Mouse (Mus musculus) forebrain, postnatal 0 days (tissue): ENCODE data around the gene Copz1. TPM values are rescaled to one million over a fixed set of nuclear protein-coding genes. Genes with fewer than 3 reads are reported as not detected.

Source experiments
- ATAC-seq: fragments of 200-750 bp; cut with Nextera tagmentation; 2 replicates; pipeline ENCODE4 v1.8.0; 2017; ENCODE audit warnings: mild to moderate bottlenecking, moderate library complexity
- DNase-seq: peaks from one replicate; pipeline ENCODE4 v3.0.0-alpha.2; 2015
- H3K27ac ChIP-seq: fragments of 300-500 bp; sonication (generic); 2 replicates; pipeline ENCODE4 v1.5.1; 2014; ENCODE audit warnings: low read depth, mild to moderate bottlenecking, antibody characterized with exemption, low read length, moderate library complexity, mixed read lengths
- H3K27me3 ChIP-seq: fragments of 300-500 bp; sonication (generic); 2 replicates; pipeline ENCODE4 v1.6.1; 2014; ENCODE audit warnings: mild to moderate bottlenecking, low read length, mixed read lengths; ENCODE audit not compliant: insufficient read depth
- H3K36me3 ChIP-seq: fragments of 300-500 bp; sonication (generic); 2 replicates; pipeline ENCODE4 v1.6.1; 2014; ENCODE audit warnings: mild to moderate bottlenecking, moderate library complexity; ENCODE audit not compliant: insufficient read depth
- H3K4me1 ChIP-seq: fragments of 300-500 bp; sonication (generic); 2 replicates; pipeline ENCODE4 v1.6.1; 2014; ENCODE audit warnings: antibody characterized with exemption; ENCODE audit not compliant: insufficient read depth
- H3K4me2 ChIP-seq: fragments of 300-500 bp; sonication (generic); 2 replicates; pipeline ENCODE4 v1.6.1; 2014; ENCODE audit warnings: low read depth, mild to moderate bottlenecking, moderate library complexity
- H3K4me3 ChIP-seq: fragments of 300-500 bp; sonication (generic); 2 replicates; pipeline ENCODE4 v1.5.1; 2014; ENCODE audit warnings: low read depth, low read length, mixed read lengths
- H3K9ac ChIP-seq: fragments of 300-500 bp; sonication (generic); 2 replicates; pipeline ENCODE4 v1.6.1; 2014; ENCODE audit warnings: mild to moderate bottlenecking
- H3K9me3 ChIP-seq: fragments of 300-500 bp; sonication (generic); 2 replicates; pipeline ENCODE4 v1.6.1; 2016; ENCODE audit warnings: low read length
- CTCF ChIP-seq: sonication (generic); IDR thresholded peaks from 2 replicates; pipeline ENCODE4 v1.5.1; 2016; ENCODE audit warnings: antibody characterized with exemption, control low read depth, low read depth
- WGBS: fragments of 180-500 bp; shearing (Covaris S2); extraction: QIAGEN DNeasy Blood & Tissue Kit; methylation state at CpG from one replicate; pipeline ENCODE4 v1.1.7; 2014; 5-methylcytosine and 5-hydroxymethylcytosine counted together
- polyA plus RNA-seq: library from polyadenylated mRNA; unstranded; fragments of >200 nt; fragmentation: Nextera tagmentation; extraction: Ambion mirVana; gene quantifications from 2 replicates; pipeline ENCODE4 v1.2.1, GENCODE M21; 2015
- total RNA-seq: library from RNA; depleted of rRNA; stranded (reverse); fragments of >200 nt; gene quantifications from 2 replicates; pipeline ENCODE4 v1.2.3, GENCODE M21; 2014

Gene Copz1
- total and polyA plus RNA-seq, 2 experiments from 2014 or later, result 147 to 209 TPM

DNA sequence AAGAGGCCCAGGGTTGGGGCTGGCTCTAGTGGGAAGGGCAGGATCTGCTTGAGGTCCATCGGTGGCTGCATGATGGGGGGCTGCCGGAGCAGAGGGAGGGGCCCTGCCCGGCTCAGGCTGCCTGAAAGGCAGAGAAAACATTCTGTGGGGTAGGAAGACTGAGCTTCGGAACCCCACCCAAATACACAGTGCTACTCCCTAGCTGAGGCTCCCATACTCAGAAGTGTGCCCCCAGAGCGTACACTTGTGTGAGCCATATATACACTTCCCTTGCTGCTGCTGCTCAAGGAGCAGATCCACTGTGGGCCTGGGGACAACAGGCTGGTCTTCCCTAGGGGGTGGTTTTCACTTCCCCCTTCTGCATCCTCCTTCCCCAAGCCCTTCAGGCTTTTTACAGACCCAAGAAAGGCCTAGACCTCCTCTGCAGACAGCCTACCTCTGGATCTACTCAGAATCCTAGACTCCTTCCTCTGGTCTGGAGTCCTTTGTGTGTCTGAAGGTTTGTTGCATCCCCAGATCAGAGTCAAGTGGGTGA, 60.6 kb downstream of the Copz1 start:
- H3K9me3 ChIP-seq, result no peaks in the 10 kb centered on the region
- no peak for TF ChIP-seq CTCF
- H3K4me3 ChIP-seq, result no peak overlapping the region
- H3K4me1 ChIP-seq, result no peaks in the 10 kb centered on the region
- ATAC-seq, result no peak
- no peak overlapping the region for H3K9ac ChIP-seq
- H3K27me3 ChIP-seq, result no peaks in the 10 kb centered on the region
- H3K36me3 ChIP-seq, result no peaks in the 10 kb centered on the region
- H3K4me2 ChIP-seq, result no peak overlapping the region
- DNase-seq, result no peak
- 57% methylated on average over 5 of the region's 5 CpGs for WGBS
- H3K27ac ChIP-seq, result no peak overlapping the region

DNA sequence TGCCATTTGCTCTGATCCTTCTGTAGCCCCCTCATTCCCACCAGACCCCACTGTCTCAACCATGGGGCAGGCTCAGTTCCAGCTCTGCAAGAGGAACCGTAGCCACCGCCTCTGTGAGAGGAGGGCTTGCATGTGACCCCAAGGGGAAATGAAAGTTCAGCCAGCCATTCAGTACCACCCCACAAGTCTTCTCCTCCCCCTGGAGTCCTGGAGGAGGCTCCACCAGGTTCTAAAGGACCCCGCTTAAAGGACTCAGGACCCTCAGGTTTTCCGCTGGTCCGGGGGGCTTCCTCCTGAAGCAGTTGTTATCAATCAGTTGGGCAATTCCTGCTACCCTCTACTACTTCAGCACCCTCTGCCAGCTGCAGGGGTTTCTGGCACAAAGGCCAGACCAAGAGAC, 61.2 kb downstream of the Copz1 start:
- no peak for TF ChIP-seq CTCF
- H3K4me1 ChIP-seq, result no peaks in the 10 kb centered on the region
- no peaks in the 10 kb centered on the region for H3K9me3 ChIP-seq
- no peak for DNase-seq
- no peak overlapping the region for H3K4me3 ChIP-seq
- peak; percentile 14; the same call in 1 of the 2 replicates for ATAC-seq
- no peaks in the 10 kb centered on the region for H3K27me3 ChIP-seq
- 63% methylated on average over 5 of the region's 5 CpGs for WGBS
- no peaks in the 10 kb centered on the region for H3K36me3 ChIP-seq
- no peak overlapping the region for H3K4me2 ChIP-seq
- H3K9ac ChIP-seq, result no peak overlapping the region
- H3K27ac ChIP-seq, result no peak overlapping the region

DNA sequence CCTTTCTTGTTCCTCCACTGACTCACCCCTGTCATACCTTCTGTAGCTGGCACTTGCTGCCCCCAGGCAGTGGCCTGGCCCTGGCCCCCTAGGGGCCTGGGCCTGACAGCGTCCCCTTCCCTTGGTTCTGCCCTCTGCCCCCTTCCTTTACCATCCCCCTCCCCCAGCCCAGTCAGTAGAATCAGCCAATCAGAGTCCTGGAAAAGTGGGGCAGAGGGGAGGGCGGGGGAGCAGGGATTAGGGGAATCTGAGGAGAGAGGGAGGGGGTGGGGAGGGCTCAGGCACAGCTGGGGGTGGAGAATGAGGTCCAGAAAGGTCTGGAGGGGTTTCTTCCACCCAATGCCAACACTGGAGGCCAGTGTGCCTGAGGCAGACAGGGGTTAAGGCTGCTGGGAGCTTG, 61.7 kb downstream of the Copz1 start:
- H3K4me3 ChIP-seq, result no peak overlapping the region
- no peak for DNase-seq
- no peak overlapping the region for H3K4me2 ChIP-seq
- no peaks in the 10 kb centered on the region for H3K9me3 ChIP-seq
- no peaks in the 10 kb centered on the region for H3K27me3 ChIP-seq
- no peak overlapping the region for H3K9ac ChIP-seq
- no peak overlapping the region for H3K27ac ChIP-seq
- H3K4me1 ChIP-seq, result no peaks in the 10 kb centered on the region
- peak; percentile 21; the same call in 1 of the 2 replicates for ATAC-seq
- no peaks in the 10 kb centered on the region for H3K36me3 ChIP-seq
- TF ChIP-seq CTCF, result no peak
- WGBS, result 8% methylated on average over 2 of the region's 2 CpGs

GRCm38 (mm10) chr15:103335040-103335439, 62.5 kb downstream of the Copz1 start:
- no peak overlapping the region for H3K27ac ChIP-seq
- WGBS, result 63% methylated on average over 3 of the region's 3 CpGs
- no peak overlapping the region for H3K4me3 ChIP-seq
- H3K4me2 ChIP-seq, result no peak overlapping the region
- no peaks in the 10 kb centered on the region for H3K9me3 ChIP-seq
- no peaks in the 10 kb centered on the region for H3K4me1 ChIP-seq
- no peak for DNase-seq
- no peaks in the 10 kb centered on the region for H3K27me3 ChIP-seq
- no peak for TF ChIP-seq CTCF
- no peak for ATAC-seq
- no peaks in the 10 kb centered on the region for H3K36me3 ChIP-seq
- no peak overlapping the region for H3K9ac ChIP-seq

DNA sequence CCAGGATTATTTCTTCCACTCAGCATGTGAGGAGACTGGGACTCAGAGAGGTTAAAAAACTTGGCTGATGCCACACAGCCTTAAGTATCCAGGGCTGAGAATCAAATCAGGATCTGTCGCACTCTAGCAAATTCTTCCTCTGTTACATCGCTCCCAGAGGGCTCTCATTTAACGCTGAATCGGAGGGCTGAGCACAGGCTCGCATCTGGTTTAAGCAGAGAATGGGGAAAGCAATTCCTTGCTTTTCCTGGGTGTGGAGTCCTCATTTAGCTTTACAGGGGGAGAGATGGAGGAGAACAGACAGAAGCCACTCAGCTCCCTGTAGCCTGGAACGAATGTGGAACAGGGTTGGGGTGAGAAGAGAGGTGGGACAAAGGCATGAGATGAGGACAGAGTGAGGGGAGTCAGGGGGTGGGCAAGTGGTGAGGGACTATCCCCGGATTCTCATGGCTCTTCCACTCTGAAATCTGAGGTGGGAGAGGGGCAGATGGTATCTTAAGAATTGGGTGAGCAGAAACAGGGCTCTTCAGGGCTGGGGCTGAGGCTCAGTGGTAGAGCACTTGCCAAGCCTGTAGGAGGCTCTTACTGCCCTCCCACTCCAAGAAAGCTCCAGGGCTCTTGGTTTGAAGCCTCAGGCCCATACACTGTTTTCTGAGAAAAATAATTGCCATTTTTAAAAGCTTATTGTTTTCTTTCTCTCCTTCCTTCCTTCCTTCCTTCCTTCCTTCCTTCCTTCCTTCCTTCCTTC, 63.1 kb downstream of the Copz1 start:
- H3K27ac ChIP-seq, result peak overlapping the region; percentile 40; the same call in 1 of the 2 replicates
- H3K4me2 ChIP-seq, result no peak overlapping the region
- 24% methylated on average over 7 of the region's 7 CpGs for WGBS
- H3K4me1 ChIP-seq, result no peaks in the 10 kb centered on the region
- no peak for TF ChIP-seq CTCF
- no peaks in the 10 kb centered on the region for H3K9me3 ChIP-seq
- H3K36me3 ChIP-seq, result no peaks in the 10 kb centered on the region
- DNase-seq, result no peak
- ATAC-seq, result no peak
- H3K4me3 ChIP-seq, result no peak overlapping the region
- no peaks in the 10 kb centered on the region; the same call in 1 of the 2 replicates for H3K27me3 ChIP-seq
- H3K9ac ChIP-seq, result no peak overlapping the region

GRCm38 (mm10) chr15:103336996-103337667, 64.6 kb downstream of the Copz1 start:
- H3K4me1 ChIP-seq, result no peaks in the 10 kb centered on the region
- no peaks in the 10 kb centered on the region for H3K9me3 ChIP-seq
- H3K9ac ChIP-seq, result no peak overlapping the region
- 22% methylated on average over 11 of the region's 11 CpGs for WGBS
- H3K4me3 ChIP-seq, result no peak overlapping the region
- H3K27me3 ChIP-seq, result no peaks in the 10 kb centered on the region; the same call in 1 of the 2 replicates
- TF ChIP-seq CTCF, result no peak
- H3K4me2 ChIP-seq, result no peak overlapping the region
- ATAC-seq, result no peak
- DNase-seq, result no peak
- H3K27ac ChIP-seq, result no peak overlapping the region
- no peaks in the 10 kb centered on the region for H3K36me3 ChIP-seq

- no peak for TF ChIP-seq CTCF
- Histone ChIP-seq H3K36me3 (no peaks in the 10 kb centered on the region), H3K9me3 (no peaks in the 10 kb centered on the region), H3K4me3 (peak overlapping the region; percentile 72), H3K27me3 (no peaks in the 10 kb centered on the region; the same call in 1 of the 2 replicates), H3K4me1 (no peaks in the 10 kb centered on the region), H3K9ac (peak overlapping the region; percentile 75), H3K27ac (no peak overlapping the region), H3K4me2 (peak overlapping the region; percentile 83)
- no peak for DNase-seq
- ATAC-seq, result no peak
- WGBS, result 45% methylated on average over 4 of the region's 4 CpGs
Measured at GRCm38 (mm10) chr15:103338829-103339165, 66.3 kb downstream of the Copz1 start.
